Mouse (Mus musculus): Measurements from ENCODE around the gene Tmem107.

DNA sequence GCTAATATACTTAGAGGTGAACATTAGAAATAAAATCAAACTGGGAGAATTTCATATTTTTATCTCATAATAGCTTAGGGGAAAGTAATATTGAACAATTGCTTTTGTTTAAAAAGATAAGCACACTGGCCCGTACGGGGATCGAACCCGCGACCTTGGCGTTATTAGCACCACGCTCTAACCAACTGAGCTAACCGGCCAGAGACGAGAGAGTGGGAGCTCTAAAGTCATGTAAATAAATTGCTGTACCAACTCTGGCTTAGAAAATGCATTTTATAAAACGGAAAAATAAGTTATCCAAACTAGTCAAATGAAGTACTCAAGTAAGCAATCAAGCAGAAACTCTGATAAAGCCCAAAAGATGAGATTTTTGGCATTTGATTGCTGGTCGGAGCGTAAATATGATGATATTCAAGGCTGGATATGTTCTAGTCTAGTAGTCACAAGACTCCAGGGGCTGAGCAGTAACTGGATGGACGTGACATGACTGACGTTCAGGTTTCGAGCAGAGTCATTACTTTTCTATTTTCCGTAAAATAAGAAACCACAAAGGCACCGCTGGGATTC is 8.3 kb upstream of the Tmem107 start:
- no peak for TF ChIP-seq CTCF (IDR thresholded peaks at IDR 0.05; ENCODE audit: low read depth, low read length)
- TF ChIP-seq POLR2A (IDR thresholded peaks at IDR 0.05; ENCODE audit: borderline replicate concordance, low read depth, low read length): no peak
